Mouse (Mus musculus) macrophage (primary cell): ENCODE data around the gene Atf7ip. TPM values are rescaled to one million over a fixed set of nuclear protein-coding genes. Genes with fewer than 3 reads are reported as not detected.
"Not testable (repeated sequence)": the region's sequence is repeated elsewhere in the genome, so short reads cannot be mapped to it uniquely, and the experiment has no call there.

ENCODE experiments used
- H3K27ac ChIP-seq: fragments of 350-480 bp; formaldehyde crosslinking; 2 replicates; pipeline ENCODE4 v1.9.0; 2021
- H3K36me3 ChIP-seq: fragments of 350-480 bp; formaldehyde crosslinking; 2 replicates; pipeline ENCODE4 v1.9.0; 2021; ENCODE audit errors: inconsistent target
- H3K4me3 ChIP-seq: fragments of 350-480 bp; formaldehyde crosslinking; 2 replicates; pipeline ENCODE4 v1.9.0; 2021; ENCODE audit errors: inconsistent target
- H3K79me2 ChIP-seq: fragments of 350-480 bp; formaldehyde crosslinking; 2 replicates; pipeline ENCODE4 v1.9.0; 2021; ENCODE audit errors: inconsistent target
- whole genome bisulfite sequencing: methylation state at CpG from one replicate; pipeline ENCODE4 v1.1.7; 2026; ENCODE audit warnings: inconsistent platforms; ENCODE audit not compliant: missing documents; 5-methylcytosine and 5-hydroxymethylcytosine counted together
- polyA plus RNA-seq: library from polyadenylated mRNA; stranded (reverse); fragments of 250-400 nt; gene quantifications from 3 replicates; pipeline ENCODE4 v1.2.4, GENCODE M21; 2018; ENCODE audit warnings: inconsistent platforms
- total RNA-seq, 78 experiments: library from RNA; depleted of rRNA; stranded (reverse); fragments of 250-400 nt; gene quantifications; 1 replicate in 9 of 78; 2 replicates in 24 of 78; 3 replicates in 43 of 78; 4 replicates in 2 of 78; pipeline ENCODE4 v1.2.4; 2018; ENCODE audit warnings: inconsistent platforms in 56 of 78

Gene Atf7ip
- total RNA-seq (2018; cell fraction: chromatin; rRNA removed): 100 to 1,000 TPM in 18 of 26 experiments, 10 to 100 TPM in 8; 42.6 to 322 (median 177) TPM
- 10 to 100 TPM in 25 of 26 experiments, 1 to 10 TPM in 1; 4.6 to 80.8 (median 41.8) TPM for total RNA-seq (2018; cell fraction: cytosol; rRNA removed)
- total RNA-seq (2018; cell fraction: nucleus; rRNA removed): 100 to 1,000 TPM in 12 of 26 experiments, 10 to 100 TPM in 14; 27.4 to 183 (median 95.2) TPM
- polyA plus RNA-seq: 12.0 to 34.6 TPM (median 17.1 TPM) in 3 replicates

DNA sequence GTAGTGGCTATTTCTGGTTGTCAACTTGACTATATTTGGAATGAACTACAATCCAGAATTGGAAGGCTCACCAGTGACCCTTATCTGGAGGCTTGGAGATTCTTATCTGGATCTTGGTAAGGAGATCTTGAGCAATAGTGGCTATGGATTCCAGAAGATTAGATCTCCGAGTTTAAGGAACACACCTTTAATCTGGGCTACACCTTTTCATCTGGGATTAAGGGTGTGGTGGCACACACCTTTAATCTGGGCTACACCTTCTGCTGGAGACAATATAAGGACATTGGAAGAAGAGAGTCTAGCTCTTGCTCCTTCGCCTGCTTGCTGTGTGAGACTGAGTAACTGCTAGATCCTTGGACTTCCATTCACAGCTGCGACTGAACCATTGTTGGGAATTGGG is at the start of gene Atf7ip:
Gene Atf7ip, plus strand, starts transcription at position 301 of the 400 bp plus-strand sequence.
- not testable (repeated sequence) for H3K36me3 ChIP-seq, H3K79me2 ChIP-seq, H3K27ac ChIP-seq, H3K4me3 ChIP-seq
- 40% methylated on average over 1 of the region's 3 CpGs for WGBS

DNA sequence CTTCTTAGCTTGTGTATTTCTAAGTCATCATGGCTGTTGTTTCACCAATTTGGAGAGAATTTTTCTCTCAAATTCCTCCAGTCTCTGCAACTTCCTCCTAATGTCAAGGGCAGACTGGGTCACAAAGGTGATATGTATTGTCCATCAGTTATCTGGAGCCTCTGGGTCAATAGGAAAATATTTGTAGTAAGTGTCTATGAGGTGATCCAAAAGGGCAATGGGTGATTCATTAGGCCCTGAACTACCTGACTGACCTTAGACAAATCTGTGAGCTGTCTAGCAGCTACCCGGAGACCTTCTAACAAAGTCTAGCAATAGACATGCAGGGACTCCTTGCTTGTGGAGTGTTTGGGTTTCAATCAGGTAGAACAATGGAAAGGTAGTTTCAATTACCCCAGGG is 49.7 kb upstream of the Atf7ip start:
- H3K36me3 ChIP-seq: no peaks in the 10 kb centered on the region
- H3K27ac ChIP-seq: no peak overlapping the region
- no peaks in the 10 kb centered on the region for H3K79me2 ChIP-seq
- WGBS: 88% methylated on average over 1 of the region's 1 CpGs
- H3K4me3 ChIP-seq: no peak overlapping the region

GRCm38 (mm10) chr6:136459156-136459555 is 46.8 kb upstream of the Atf7ip start:
- Histone ChIP-seq H3K36me3 (no peaks in the 10 kb centered on the region), H3K27ac (no peak overlapping the region)
- WGBS: 94% methylated on average over 7 of the region's 7 CpGs

DNA sequence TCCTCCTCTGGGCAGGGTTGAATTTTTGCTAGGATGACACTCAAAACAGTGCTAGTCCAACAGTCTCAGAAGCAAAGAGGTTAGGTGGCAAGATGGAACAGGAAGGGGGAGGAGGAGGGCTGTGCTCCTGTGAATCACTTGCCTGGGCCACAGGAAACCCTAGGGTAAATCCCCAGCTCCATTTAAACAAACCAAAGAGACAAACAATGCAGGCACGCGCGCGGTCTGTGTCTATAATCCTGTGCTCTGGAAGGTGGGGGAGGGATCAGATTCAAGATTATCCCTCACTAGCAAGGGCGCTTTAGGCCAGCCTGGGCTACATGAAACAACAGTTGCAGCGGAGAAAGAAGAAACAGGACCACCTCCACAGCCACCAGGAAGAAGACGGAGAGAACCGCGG is 42.5 kb upstream of the Atf7ip start:
- Histone ChIP-seq H3K36me3 (no peaks in the 10 kb centered on the region), H3K79me2 (no peaks in the 10 kb centered on the region), H3K4me3 (peak overlapping the region; percentile 17; the same call in 1 of the 2 replicates), H3K27ac (peak overlapping the region; percentile 74)
- 27% methylated on average over 9 of the region's 9 CpGs for WGBS

More at GRCm38 (mm10) chr6:136459156-136459555, 46.8 kb upstream of the Atf7ip start:
- Histone ChIP-seq H3K79me2 (no peaks in the 10 kb centered on the region), H3K4me3 (no peak overlapping the region)

DNA sequence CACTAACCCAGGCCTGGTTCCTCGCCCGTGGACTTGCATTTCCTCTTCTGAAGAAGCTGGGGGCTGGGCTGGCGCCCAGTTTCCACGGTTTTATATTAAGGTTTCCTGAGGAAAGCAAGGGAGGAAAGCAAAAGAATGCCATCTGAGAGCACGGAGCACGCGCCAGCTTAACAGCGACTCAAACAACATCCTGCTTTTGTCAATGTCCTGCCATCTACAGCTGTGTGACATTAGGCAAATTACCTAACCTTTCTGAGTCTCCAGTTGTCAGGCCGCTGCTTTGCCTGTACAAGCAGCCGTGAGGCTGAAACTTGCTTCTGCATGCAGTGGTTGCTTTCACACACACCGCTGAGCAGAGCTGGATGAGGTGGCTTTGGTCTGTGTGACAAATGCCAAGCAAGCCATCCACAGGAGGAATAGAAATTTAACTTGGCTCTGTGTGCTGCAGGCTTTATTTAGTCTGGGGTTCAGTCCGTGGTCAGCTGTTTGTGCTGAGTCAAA is 41.8 kb upstream of the Atf7ip start:
- Histone ChIP-seq H3K36me3 (no peaks in the 10 kb centered on the region), H3K27ac (peak overlapping the region; percentile 74), H3K4me3 (peak overlapping the region; percentile 17; the same call in 1 of the 2 replicates), H3K79me2 (no peaks in the 10 kb centered on the region)
- WGBS: 8% methylated on average over 12 of the region's 12 CpGs

GRCm38 (mm10) chr6:136465021-136465420 is 40.9 kb upstream of the Atf7ip start:
- Histone ChIP-seq H3K79me2 (no peaks in the 10 kb centered on the region), H3K4me3 (no peak overlapping the region), H3K36me3 (no peaks in the 10 kb centered on the region), H3K27ac (peak overlapping the region; percentile 74)
- 53% methylated on average over 8 of the region's 8 CpGs for WGBS

DNA sequence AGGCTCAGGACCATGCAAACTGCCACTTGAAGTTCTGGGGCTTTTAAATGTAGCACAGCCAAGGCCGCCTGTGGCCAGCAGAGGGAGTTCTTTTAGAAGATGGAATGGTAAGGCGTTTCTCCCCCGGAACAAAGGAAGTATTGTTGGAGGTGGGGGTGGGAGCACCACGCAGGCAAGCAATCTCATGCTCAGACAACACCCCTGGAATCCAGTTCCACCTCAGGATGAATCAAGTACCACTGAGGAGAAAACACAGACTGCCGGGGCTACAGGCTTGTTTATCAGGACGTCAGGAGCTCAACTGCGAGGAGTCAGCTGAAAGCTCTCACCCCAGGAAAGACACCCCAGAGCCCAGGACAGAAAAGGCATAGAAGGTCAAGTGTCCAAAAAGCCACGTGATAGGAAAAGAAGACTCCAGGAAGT is 40.0 kb upstream of the Atf7ip start:
- Histone ChIP-seq H3K27ac (no peak overlapping the region), H3K79me2 (no peaks in the 10 kb centered on the region), H3K36me3 (no peaks in the 10 kb centered on the region), H3K4me3 (no peak overlapping the region)
- 56% methylated on average over 8 of the region's 8 CpGs for WGBS

GRCm38 (mm10) chr6:136466956-136467750 is 38.8 kb upstream of the Atf7ip start:
- Histone ChIP-seq H3K4me3 (no peak overlapping the region), H3K79me2 (no peaks in the 10 kb centered on the region), H3K27ac (peak overlapping the region; percentile 32), H3K36me3 (no peaks in the 10 kb centered on the region)
- WGBS: 61% methylated on average over 14 of the region's 14 CpGs

- H3K79me2 ChIP-seq: no peaks in the 10 kb centered on the region
- no peak overlapping the region for H3K4me3 ChIP-seq
Observed at GRCm38 (mm10) chr6:136467837-136468236, 38.1 kb upstream of the Atf7ip start.

DNA sequence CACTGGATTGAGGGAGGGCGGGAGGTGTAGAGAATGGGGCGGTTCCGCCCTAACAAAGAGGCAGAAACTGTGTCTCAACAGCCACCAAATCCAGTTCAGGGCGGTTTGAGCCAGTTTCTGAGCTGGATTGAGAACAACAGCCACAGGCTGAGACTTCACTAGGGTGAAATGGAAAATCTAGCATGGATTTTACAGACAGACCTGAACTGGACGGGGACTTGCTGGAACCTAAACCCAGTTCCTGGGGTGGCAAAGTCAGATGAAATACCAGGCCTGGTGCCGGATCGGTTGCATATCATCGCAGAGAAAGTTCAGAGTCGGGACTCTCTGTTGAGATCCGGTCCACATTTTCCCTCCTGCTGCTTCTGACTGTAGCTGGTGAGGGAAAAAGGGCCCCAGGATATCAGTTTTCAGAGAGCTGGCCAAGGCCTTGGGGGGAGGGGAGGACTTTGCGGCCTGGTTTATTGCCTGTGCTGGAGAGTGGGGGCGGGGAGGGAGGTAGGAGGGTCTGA is 37.5 kb upstream of the Atf7ip start:
- 32% methylated on average over 12 of the region's 12 CpGs for WGBS

More at GRCm38 (mm10) chr6:136467837-136468236, 38.1 kb upstream of the Atf7ip start:
- Histone ChIP-seq H3K36me3 (no peaks in the 10 kb centered on the region), H3K27ac (peak overlapping the region; percentile 32)
- 94% methylated on average over 5 of the region's 5 CpGs for WGBS

GRCm38 (mm10) chr6:136468974-136469792 is 36.8 kb upstream of the Atf7ip start:
- H3K27ac ChIP-seq: peak overlapping the region; percentile 32
- 76% methylated on average over 12 of the region's 12 CpGs for WGBS
- no peaks in the 10 kb centered on the region for H3K36me3 ChIP-seq
- H3K79me2 ChIP-seq: no peaks in the 10 kb centered on the region
- H3K4me3 ChIP-seq: no peak overlapping the region

More for the DNA sequence above, 37.5 kb upstream of the Atf7ip start:
- no peaks in the 10 kb centered on the region for H3K36me3 ChIP-seq
- no peak overlapping the region for H3K4me3 ChIP-seq
- peak overlapping the region; percentile 32 for H3K27ac ChIP-seq
- no peaks in the 10 kb centered on the region for H3K79me2 ChIP-seq

GRCm38 (mm10) chr6:136469807-136470206 is 36.2 kb upstream of the Atf7ip start:
- H3K4me3 ChIP-seq: no peak overlapping the region
- WGBS: 97% methylated on average over 9 of the region's 9 CpGs
- no peak overlapping the region for H3K27ac ChIP-seq
- H3K36me3 ChIP-seq: no peaks in the 10 kb centered on the region
- H3K79me2 ChIP-seq: no peaks in the 10 kb centered on the region

GRCm38 (mm10) chr6:136470321-136471230 is 35.4 kb upstream of the Atf7ip start:
- WGBS: 34% methylated on average over 26 of the region's 31 CpGs
- H3K79me2 ChIP-seq: no peaks in the 10 kb centered on the region
- no peak overlapping the region for H3K4me3 ChIP-seq
- H3K27ac ChIP-seq: 0 out of 2 replicates have a peak overlapping the region, but pooled peaks have one; percentile 5
- no peaks in the 10 kb centered on the region for H3K36me3 ChIP-seq
